Mouse (Mus musculus): ENCODE data around the gene Fam83f. TPM values are rescaled to one million over a fixed set of nuclear protein-coding genes. Genes with fewer than 3 reads are reported as not detected.

Fam83f gene
- polyA plus RNA-seq, 1 experiment from 2014 or later: 2.6 TPM

DNA sequence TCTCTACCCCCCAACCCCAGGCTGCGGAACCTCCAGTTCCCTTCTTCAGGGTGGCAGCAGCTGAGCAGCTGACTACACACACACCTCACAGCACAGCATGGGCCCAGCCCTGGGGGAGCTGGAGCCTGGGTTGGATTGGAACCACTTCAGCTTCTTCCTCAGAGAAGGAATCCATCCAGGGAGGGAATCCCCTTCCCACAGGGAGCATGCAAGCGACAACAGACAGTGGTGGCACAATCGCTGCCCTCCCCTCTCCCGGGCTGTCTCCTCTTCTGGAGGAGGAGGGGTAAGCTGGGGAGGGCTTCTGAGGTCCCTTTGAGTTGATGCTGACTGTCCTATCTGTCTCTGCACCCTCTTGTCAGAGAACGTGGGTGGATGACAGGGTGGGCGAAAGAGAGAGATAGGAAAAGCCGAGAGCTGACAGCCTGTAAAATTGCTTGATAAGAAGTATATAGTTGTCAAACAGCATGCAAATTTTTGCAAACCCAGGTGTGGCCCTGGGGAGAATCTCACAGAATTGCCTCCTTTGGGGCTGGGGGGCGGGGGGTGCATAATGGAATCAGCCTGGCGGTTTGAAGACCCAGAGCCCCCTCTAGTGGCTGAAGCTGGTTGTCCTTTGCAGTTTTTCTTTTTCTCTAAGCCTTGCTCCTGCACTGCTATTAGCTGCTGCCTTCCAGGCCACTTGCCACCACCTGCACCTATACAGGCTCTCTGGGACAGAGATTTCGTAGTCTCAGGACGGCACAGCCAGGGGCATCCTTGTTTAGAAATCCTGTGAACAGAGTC lies 22.7 kb downstream of the Fam83f start:
- H3K27ac ChIP-seq: no peak overlapping the region
- 0 out of 2 replicates have a peak, but pooled peaks cover 6% of the 10 kb centered on the region for H3K27me3 ChIP-seq
- 23% methylated on average over 11 of the region's 11 CpGs for WGBS
- no peak for ATAC-seq (ENCODE audit: insufficient number of reproducible peaks, insufficient read depth, low FRiP score, low TSS enrichment)
- H3K9me3 ChIP-seq: no peaks in the 10 kb centered on the region
- peaks cover 8% of the 10 kb centered on the region; the same call in 1 of the 2 replicates for H3K4me1 ChIP-seq
- no peaks in the 10 kb centered on the region for H3K36me3 ChIP-seq
- no peak overlapping the region for H3K4me2 ChIP-seq (replicated peaks)
- no peak overlapping the region for H3K4me3 ChIP-seq
- no peak overlapping the region for H3K9ac ChIP-seq

- Histone ChIP-seq H3K27ac (no peak overlapping the region), H3K4me2 (replicated peaks) (no peak overlapping the region), H3K27me3 (0 out of 2 replicates have a peak, but pooled peaks cover 6% of the 10 kb centered on the region), H3K4me3 (no peak overlapping the region), H3K36me3 (no peaks in the 10 kb centered on the region), H3K4me1 (peaks cover 8% of the 10 kb centered on the region; the same call in 1 of the 2 replicates), H3K9ac (no peak overlapping the region), H3K9me3 (no peaks in the 10 kb centered on the region)
- no peak for ATAC-seq (ENCODE audit: insufficient number of reproducible peaks, insufficient read depth, low FRiP score, low TSS enrichment)
- WGBS: 52% methylated on average over 5 of the region's 5 CpGs
Measured at GRCm38 (mm10) chr15:80697564-80697963, 25.9 kb downstream of the Fam83f start.

DNA sequence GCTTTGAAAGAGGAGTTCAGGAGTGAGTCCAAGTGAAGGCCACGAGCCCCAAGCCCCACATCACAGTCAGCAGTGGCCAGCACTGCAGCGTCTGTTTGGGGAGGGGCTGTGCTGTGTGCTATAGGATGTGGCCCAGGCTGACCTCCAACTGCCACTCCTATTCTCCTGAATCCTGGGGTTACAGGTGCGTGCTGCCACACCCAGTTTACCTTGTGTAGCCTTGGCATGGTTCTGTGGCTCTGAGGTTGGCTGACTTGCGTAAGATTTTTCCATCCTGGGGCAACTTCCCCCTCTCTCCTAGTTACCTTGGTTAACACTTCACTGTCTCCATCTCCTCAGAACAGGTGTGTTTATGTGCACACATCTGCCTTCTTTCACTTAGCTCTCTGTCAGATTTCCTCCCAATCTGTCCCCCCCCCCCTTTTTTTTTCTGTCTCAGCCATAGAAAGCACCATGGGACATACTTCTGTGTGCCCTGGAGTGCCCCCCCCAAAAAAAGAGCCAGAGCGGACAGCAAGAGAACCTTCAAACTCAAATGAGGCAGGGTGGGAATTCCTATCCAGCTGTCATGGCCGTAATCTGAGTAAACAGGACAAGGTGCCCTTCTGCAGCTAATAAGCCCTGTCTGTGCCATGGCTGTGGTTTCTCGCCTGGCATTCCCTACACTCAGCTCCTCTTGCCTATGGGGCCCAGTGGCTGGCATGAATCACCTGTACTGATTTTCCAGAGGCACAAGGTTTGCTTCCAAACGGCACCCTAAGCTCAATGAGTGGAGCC lies 30.0 kb downstream of the Fam83f start:
- Histone ChIP-seq H3K4me2 (replicated peaks) (no peak overlapping the region), H3K9me3 (no peaks in the 10 kb centered on the region), H3K4me3 (no peak overlapping the region), H3K9ac (no peak overlapping the region; the same call in 1 of the 2 replicates), H3K4me1 (peaks cover 10% of the 10 kb centered on the region), H3K27me3 (no peaks in the 10 kb centered on the region), H3K27ac (no peak overlapping the region), H3K36me3 (no peaks in the 10 kb centered on the region)
- ATAC-seq (ENCODE audit: insufficient number of reproducible peaks, insufficient read depth, low FRiP score, low TSS enrichment): no peak
- 70% methylated on average over 8 of the region's 8 CpGs for WGBS

DNA sequence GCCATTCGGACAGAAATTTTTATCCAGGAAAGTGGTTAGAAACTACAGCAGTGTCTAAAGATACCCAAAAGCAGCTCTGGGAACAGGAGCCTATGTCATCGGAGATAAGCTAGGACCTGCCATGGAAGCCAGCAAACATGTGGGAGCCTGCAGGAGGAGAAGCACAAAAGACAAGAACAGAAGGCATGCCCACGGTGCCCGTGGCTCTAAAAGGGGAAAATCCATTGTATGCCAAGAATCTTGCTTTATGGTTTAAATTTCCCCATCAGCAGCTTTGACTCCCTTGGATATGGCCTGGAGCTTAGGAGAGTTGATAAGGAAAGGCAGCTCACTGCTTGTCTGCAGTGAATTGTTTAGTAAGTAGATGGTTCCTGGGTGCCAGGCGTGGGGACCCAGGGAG lies 31.3 kb downstream of the Fam83f start:
- ATAC-seq (ENCODE audit: insufficient number of reproducible peaks, insufficient read depth, low FRiP score, low TSS enrichment): no peak
- H3K27ac ChIP-seq: no peak overlapping the region
- no peak overlapping the region for H3K4me3 ChIP-seq
- H3K27me3 ChIP-seq: no peaks in the 10 kb centered on the region
- 86% methylated on average over 5 of the region's 5 CpGs for WGBS
- no peak overlapping the region for H3K4me2 ChIP-seq (replicated peaks)
- no peaks in the 10 kb centered on the region for H3K9me3 ChIP-seq
- peaks cover 20% of the 10 kb centered on the region for H3K4me1 ChIP-seq
- no peaks in the 10 kb centered on the region for H3K36me3 ChIP-seq
- no peak overlapping the region for H3K9ac ChIP-seq

GRCm38 (mm10) chr15:80703495-80703894 lies 31.8 kb downstream of the Fam83f start:
- no peak for ATAC-seq (ENCODE audit: insufficient number of reproducible peaks, insufficient read depth, low FRiP score, low TSS enrichment)
- Histone ChIP-seq H3K27me3 (no peaks in the 10 kb centered on the region), H3K9ac (no peak overlapping the region), H3K27ac (no peak overlapping the region), H3K4me3 (no peak overlapping the region), H3K36me3 (no peaks in the 10 kb centered on the region), H3K4me2 (replicated peaks) (no peak overlapping the region), H3K9me3 (no peaks in the 10 kb centered on the region), H3K4me1 (peaks cover 20% of the 10 kb centered on the region)
- WGBS: 78% methylated on average over 2 of the region's 2 CpGs

DNA sequence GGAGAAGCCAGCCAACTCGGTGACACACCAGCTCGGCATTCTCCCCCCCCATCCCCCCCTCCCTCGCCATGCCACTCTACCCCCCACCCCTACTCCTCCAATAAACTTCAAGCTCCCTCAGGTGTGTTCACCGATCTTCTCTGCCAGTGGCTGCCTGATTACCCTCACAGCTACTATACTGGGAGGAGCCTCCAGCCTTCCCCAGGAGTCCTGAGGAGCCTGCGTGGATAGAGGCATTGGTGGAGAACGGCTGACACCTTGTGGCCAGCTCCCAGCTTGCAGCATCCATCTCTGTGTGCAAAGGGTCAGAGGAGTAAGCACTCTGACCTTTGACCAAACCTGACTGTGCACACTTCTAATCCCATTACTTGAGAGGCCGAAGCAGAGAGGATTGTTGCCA lies 32.6 kb downstream of the Fam83f start:
- Histone ChIP-seq H3K27me3 (no peaks in the 10 kb centered on the region), H3K4me1 (peaks cover 20% of the 10 kb centered on the region), H3K27ac (no peak overlapping the region), H3K9me3 (no peaks in the 10 kb centered on the region), H3K36me3 (no peaks in the 10 kb centered on the region), H3K9ac (no peak overlapping the region), H3K4me2 (replicated peaks) (peak overlapping the region; percentile 36), H3K4me3 (no peak overlapping the region)
- WGBS: 7% methylated on average over 7 of the region's 7 CpGs
- ATAC-seq (ENCODE audit: insufficient number of reproducible peaks, insufficient read depth, low FRiP score, low TSS enrichment): peak; percentile 78

GRCm38 (mm10) chr15:80705828-80706549 lies 34.3 kb downstream of the Fam83f start:
- Histone ChIP-seq H3K27ac (0 out of 2 replicates have a peak overlapping the region, but pooled peaks have one; percentile 79), H3K9me3 (no peaks in the 10 kb centered on the region), H3K4me3 (peak overlapping the region; percentile 19), H3K4me2 (replicated peaks) (peak overlapping the region; percentile 52), H3K36me3 (no peaks in the 10 kb centered on the region), H3K9ac (no peak overlapping the region), H3K4me1 (peaks cover 20% of the 10 kb centered on the region), H3K27me3 (no peaks in the 10 kb centered on the region)
- no peak for ATAC-seq (ENCODE audit: insufficient number of reproducible peaks, insufficient read depth, low FRiP score, low TSS enrichment)
- WGBS: 28% methylated on average over 18 of the region's 18 CpGs

GRCm38 (mm10) chr15:80706596-80706995 lies 34.9 kb downstream of the Fam83f start:
- peaks cover 20% of the 10 kb centered on the region for H3K4me1 ChIP-seq
- H3K4me2 ChIP-seq (replicated peaks): peak overlapping the region; percentile 52
- 29% methylated on average over 11 of the region's 11 CpGs for WGBS
- H3K9me3 ChIP-seq: no peaks in the 10 kb centered on the region
- no peak for ATAC-seq (ENCODE audit: insufficient number of reproducible peaks, insufficient read depth, low FRiP score, low TSS enrichment)
- H3K36me3 ChIP-seq: no peaks in the 10 kb centered on the region
- H3K27ac ChIP-seq: peak overlapping the region; percentile 79; the same call in 1 of the 2 replicates
- H3K9ac ChIP-seq: no peak overlapping the region
- H3K4me3 ChIP-seq: peak overlapping the region; percentile 19
- no peaks in the 10 kb centered on the region for H3K27me3 ChIP-seq

- no peaks in the 10 kb centered on the region for H3K36me3 ChIP-seq
- 58% methylated on average over 8 of the region's 8 CpGs for WGBS
- ATAC-seq (ENCODE audit: insufficient number of reproducible peaks, insufficient read depth, low FRiP score, low TSS enrichment): no peak
- H3K4me3 ChIP-seq: no peak overlapping the region
- no peaks in the 10 kb centered on the region for H3K27me3 ChIP-seq
- no peak overlapping the region for H3K4me2 ChIP-seq (replicated peaks)
- no peaks in the 10 kb centered on the region for H3K9me3 ChIP-seq
- H3K27ac ChIP-seq: peak overlapping the region; percentile 79
- H3K9ac ChIP-seq: no peak overlapping the region
- peaks cover 23% of the 10 kb centered on the region for H3K4me1 ChIP-seq
Measured at GRCm38 (mm10) chr15:80707088-80707487, 35.4 kb downstream of the Fam83f start.

- no peak overlapping the region for H3K9ac ChIP-seq
- no peak overlapping the region for H3K27ac ChIP-seq
- H3K27me3 ChIP-seq: no peaks in the 10 kb centered on the region
- no peaks in the 10 kb centered on the region for H3K9me3 ChIP-seq
- H3K4me2 ChIP-seq (replicated peaks): no peak overlapping the region
- no peak overlapping the region for H3K4me3 ChIP-seq
- 60% methylated on average over 6 of the region's 6 CpGs for WGBS
- no peak for ATAC-seq (ENCODE audit: insufficient number of reproducible peaks, insufficient read depth, low FRiP score, low TSS enrichment)
- H3K4me1 ChIP-seq: peaks cover 25% of the 10 kb centered on the region
- H3K36me3 ChIP-seq: no peaks in the 10 kb centered on the region
Measured at GRCm38 (mm10) chr15:80709593-80709992, 37.9 kb downstream of the Fam83f start.

DNA sequence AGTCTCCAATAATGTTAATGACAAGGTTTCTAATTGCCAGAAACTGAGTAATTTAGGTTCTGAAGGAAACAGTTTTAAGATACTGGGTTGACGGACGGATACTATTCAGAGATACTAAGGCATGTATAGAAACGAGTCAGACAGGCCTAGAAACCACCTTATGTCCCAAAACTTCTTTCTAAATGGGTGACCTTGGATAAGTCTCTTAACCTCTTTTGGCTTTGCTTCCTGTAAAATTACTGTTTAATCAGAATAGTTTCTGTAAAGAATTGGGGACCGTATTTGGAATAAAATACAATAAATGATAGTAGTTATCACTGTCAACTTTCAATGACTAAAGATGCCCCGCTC lies 38.6 kb downstream of the Fam83f start:
- Histone ChIP-seq H3K4me1 (peaks cover 25% of the 10 kb centered on the region), H3K27ac (no peak overlapping the region), H3K9ac (no peak overlapping the region), H3K9me3 (no peaks in the 10 kb centered on the region), H3K4me2 (replicated peaks) (peak overlapping the region; percentile 43), H3K27me3 (no peaks in the 10 kb centered on the region), H3K36me3 (no peaks in the 10 kb centered on the region), H3K4me3 (peak overlapping the region; percentile 91)
- 13% methylated on average over 5 of the region's 5 CpGs for WGBS
- no peak for ATAC-seq (ENCODE audit: insufficient number of reproducible peaks, insufficient read depth, low FRiP score, low TSS enrichment)
